Mouse (Mus musculus): ENCODE data around the gene Katnal1. TPM values are rescaled to one million over a fixed set of nuclear protein-coding genes. Genes with fewer than 3 reads are reported as not detected.
A peak's percentile ranks its signal among the peaks of the same experiment; 100 is the strongest.

The Katnal1 gene
- 6.7 and 7.4 TPM in 2 replicates for polyA plus RNA-seq (2015; fragmentation: Nextera tagmentation; extraction: Ambion mirVana)

DNA sequence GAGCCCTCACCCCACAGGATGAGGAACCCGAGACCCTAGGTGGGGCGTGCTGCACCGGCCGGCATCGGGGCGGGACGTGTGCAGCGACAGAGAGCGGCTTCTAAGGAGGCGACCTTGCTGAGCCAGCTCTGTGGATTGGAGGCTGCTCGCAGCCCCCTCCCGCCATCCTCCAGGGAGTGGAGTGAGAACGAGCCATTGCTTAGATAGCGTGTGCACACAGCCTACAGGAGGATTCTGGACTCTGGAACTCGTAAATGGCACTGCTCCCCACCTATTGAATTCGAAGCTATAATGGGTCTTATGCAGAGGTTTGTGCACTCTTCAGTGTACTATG is at the start of gene Katnal1:
Gene Katnal1 (minus strand): TSS at position 205 of the 334 bp plus-strand sequence.
- H3K36me3 ChIP-seq (ENCODE audit: control insufficient read depth, insufficient read depth) = no peaks in the 10 kb centered on the region
- 2% methylated on average over 16 of the region's 16 CpGs for WGBS (ENCODE audit: insufficient replicate concordance)
- ATAC-seq (ENCODE audit: low read depth) = peak; percentile 4
- no peaks in the 10 kb centered on the region for H3K27me3 ChIP-seq (ENCODE audit: control insufficient read depth, insufficient read depth, low read depth, low read length)
- peaks cover 32% of the 10 kb centered on the region for H3K4me1 ChIP-seq (ENCODE audit: control insufficient read depth, low read depth, low read length)
- H3K9me3 ChIP-seq (replicated peaks; ENCODE audit: control insufficient read depth, low read length) = no peaks in the 10 kb centered on the region
- H3K4me3 ChIP-seq (ENCODE audit: low read depth, low read length) = peak within 1 kb of the TSS; percentile 74
- H3K4me2 ChIP-seq (ENCODE audit: low read depth, low read length) = peak within 1 kb of the TSS; percentile 86
- H3K27ac ChIP-seq (ENCODE audit: low read length) = peak within 1 kb of the TSS; percentile 92
- peak within 1 kb of the TSS; percentile 78 for H3K9ac ChIP-seq (ENCODE audit: low read depth, low read length)

DNA sequence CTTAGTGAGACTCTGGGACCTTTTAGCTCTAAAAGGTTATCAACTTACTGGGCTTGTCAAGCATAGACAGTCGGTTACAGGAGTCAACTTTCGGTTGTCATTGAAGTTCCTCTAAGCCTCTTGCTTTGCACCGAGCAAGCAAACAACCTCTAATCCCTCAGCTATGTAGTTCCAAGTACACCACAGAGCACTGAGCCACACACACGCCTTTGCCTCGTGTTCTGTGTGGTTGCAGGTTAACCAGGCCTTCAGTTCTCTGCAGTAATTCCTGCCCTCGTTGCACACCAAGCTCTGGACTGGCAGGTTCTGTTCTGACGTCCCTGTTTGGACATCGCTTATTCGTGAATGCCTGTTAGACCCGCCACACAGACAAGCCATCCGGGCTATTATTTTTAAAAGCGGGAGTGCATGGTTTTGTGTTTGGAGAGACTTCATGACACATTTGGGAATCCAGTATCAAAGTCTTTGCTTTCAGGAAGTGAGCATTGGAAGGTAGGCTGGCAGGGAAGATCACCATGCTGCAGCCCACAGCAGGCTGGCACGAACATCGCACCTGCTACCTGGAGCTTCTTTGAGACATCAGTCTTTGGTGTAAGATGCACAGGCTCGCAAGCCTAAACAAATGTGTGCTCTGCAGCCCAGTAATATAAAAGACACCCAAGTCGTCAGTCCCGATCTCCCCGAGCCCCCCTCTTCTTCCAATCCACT is 49.5 kb upstream of the Katnal1 start:
- Histone ChIP-seq H3K4me2 (ENCODE audit: low read depth, low read length) (no peak overlapping the region), H3K36me3 (ENCODE audit: control insufficient read depth, insufficient read depth) (no peaks in the 10 kb centered on the region), H3K9ac (ENCODE audit: low read depth, low read length) (no peak overlapping the region)

DNA sequence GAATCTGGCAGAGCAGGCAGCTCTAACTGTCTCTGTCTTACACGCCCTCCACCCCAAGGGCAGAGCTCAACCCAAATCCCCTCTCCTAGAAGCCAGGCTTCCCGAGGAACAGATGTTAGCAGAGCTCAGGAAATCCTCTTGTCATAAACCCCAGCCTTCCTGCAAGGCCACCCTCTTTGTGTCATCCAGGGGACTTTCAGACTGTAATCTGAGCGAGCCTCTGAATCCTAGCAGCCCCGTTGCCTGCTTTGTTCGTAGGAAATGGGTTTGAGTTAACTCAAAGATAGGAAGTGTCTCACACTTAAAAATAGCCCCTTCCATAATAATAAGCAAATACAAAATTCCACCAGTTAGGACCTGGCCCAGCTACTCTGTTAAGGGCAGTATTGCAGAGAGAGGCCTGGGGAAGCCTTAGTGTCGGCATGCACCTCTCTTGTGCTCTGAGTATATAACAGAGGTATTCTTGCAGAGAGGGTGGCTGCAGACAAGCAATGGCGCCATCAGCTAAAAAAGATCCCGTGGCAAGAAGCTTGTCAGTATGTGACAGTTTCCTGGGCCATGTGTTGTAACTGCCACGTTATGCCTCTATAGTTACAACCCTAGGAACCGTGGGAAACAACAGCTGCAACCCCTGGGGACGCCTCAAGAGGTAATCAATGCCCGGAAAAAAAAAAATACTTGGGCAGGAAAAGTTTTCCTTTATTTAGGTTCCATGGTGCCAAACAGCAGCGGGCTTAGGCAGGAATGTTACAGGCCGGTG is 48.8 kb upstream of the Katnal1 start:
- H3K27ac ChIP-seq (ENCODE audit: low read length) = peak overlapping the region; percentile 68
- H3K9me3 ChIP-seq (replicated peaks; ENCODE audit: control insufficient read depth, low read length) = no peaks in the 10 kb centered on the region
- H3K4me1 ChIP-seq (ENCODE audit: control insufficient read depth, low read depth, low read length) = peaks cover 11% of the 10 kb centered on the region
- no peaks in the 10 kb centered on the region for H3K27me3 ChIP-seq (ENCODE audit: control insufficient read depth, insufficient read depth, low read depth, low read length)
- H3K4me2 ChIP-seq (ENCODE audit: low read depth, low read length) = no peak overlapping the region
- peak; percentile 9; the same call in 1 of the 2 replicates for ATAC-seq (ENCODE audit: low read depth)
- no peaks in the 10 kb centered on the region for H3K36me3 ChIP-seq (ENCODE audit: control insufficient read depth, insufficient read depth)
- WGBS (ENCODE audit: insufficient replicate concordance) = 16% methylated on average over 14 of the region's 14 CpGs
- H3K9ac ChIP-seq (ENCODE audit: low read depth, low read length) = no peak overlapping the region
- H3K4me3 ChIP-seq (ENCODE audit: low read depth, low read length) = no peak overlapping the region

More for the DNA sequence above, 49.5 kb upstream of the Katnal1 start:
- 45% methylated on average over 18 of the region's 18 CpGs for WGBS (ENCODE audit: insufficient replicate concordance)
- H3K9me3 ChIP-seq (replicated peaks; ENCODE audit: control insufficient read depth, low read length) = 0 out of 2 replicates have a peak, but pooled peaks cover under 1% of the 10 kb centered on the region
- no peaks in the 10 kb centered on the region for H3K27me3 ChIP-seq (ENCODE audit: control insufficient read depth, insufficient read depth, low read depth, low read length)
- peaks cover 11% of the 10 kb centered on the region for H3K4me1 ChIP-seq (ENCODE audit: control insufficient read depth, low read depth, low read length)
- peak; percentile 84 for ATAC-seq (ENCODE audit: low read depth)
- no peak overlapping the region for H3K4me3 ChIP-seq (ENCODE audit: low read depth, low read length)
- peak overlapping the region; percentile 68 for H3K27ac ChIP-seq (ENCODE audit: low read length)

DNA sequence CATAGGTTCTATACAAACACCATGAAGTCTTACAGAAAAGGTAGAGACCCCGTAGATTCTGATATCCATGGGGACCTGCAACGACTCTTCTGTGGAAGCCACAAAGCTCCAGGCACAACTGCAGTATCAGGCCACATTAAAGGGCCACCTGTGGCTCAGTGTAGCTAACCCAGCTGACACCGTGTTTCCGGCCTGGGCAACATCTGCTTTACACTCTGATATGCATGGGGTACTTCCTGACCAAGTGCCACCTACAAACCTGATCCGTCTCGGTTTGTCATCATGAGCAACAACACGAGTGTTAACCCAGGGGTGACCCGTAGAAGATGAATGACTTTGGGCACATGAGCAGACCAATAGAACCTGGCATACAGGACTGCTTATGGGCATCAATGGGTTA is 47.8 kb upstream of the Katnal1 start:
- Histone ChIP-seq H3K9ac (ENCODE audit: low read depth, low read length) (no peak overlapping the region), H3K4me2 (ENCODE audit: low read depth, low read length) (no peak overlapping the region), H3K4me3 (ENCODE audit: low read depth, low read length) (no peak overlapping the region), H3K4me1 (ENCODE audit: control insufficient read depth, low read depth, low read length) (peaks cover 11% of the 10 kb centered on the region), H3K36me3 (ENCODE audit: control insufficient read depth, insufficient read depth) (no peaks in the 10 kb centered on the region), H3K9me3 (replicated peaks; ENCODE audit: control insufficient read depth, low read length) (no peaks in the 10 kb centered on the region), H3K27ac (ENCODE audit: low read length) (no peak overlapping the region), H3K27me3 (ENCODE audit: control insufficient read depth, insufficient read depth, low read depth, low read length) (no peaks in the 10 kb centered on the region)
- no peak for ATAC-seq (ENCODE audit: low read depth)
- 60% methylated on average over 8 of the region's 8 CpGs for WGBS (ENCODE audit: insufficient replicate concordance)

DNA sequence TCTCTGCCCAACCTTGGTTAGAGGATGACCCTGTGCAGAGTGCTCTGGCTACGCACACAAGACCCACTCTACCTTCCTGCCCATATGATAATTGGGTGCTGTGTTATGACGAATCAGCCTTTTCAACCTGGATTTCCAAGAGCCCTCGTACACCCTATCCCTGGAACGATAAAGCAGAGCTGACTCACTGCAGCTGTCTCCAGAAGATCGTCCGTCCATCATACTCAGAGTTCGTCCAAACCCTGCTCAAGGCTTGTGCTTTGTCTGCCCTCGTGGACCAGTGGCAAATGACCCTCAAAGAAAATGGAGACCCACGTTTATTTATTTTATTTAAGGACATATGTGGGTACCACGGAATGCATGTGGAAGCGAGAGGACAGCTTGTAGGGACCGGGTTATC is 45.9 kb upstream of the Katnal1 start:
- Histone ChIP-seq H3K9me3 (replicated peaks; ENCODE audit: control insufficient read depth, low read length) (no peaks in the 10 kb centered on the region), H3K27ac (ENCODE audit: low read length) (no peak overlapping the region), H3K4me3 (ENCODE audit: low read depth, low read length) (no peak overlapping the region), H3K4me1 (ENCODE audit: control insufficient read depth, low read depth, low read length) (peaks cover 11% of the 10 kb centered on the region), H3K4me2 (ENCODE audit: low read depth, low read length) (no peak overlapping the region), H3K36me3 (ENCODE audit: control insufficient read depth, insufficient read depth) (no peaks in the 10 kb centered on the region), H3K9ac (ENCODE audit: low read depth, low read length) (no peak overlapping the region), H3K27me3 (ENCODE audit: control insufficient read depth, insufficient read depth, low read depth, low read length) (no peaks in the 10 kb centered on the region)
- WGBS (ENCODE audit: insufficient replicate concordance) = 77% methylated on average over 12 of the region's 12 CpGs
- ATAC-seq (ENCODE audit: low read depth) = no peak

DNA sequence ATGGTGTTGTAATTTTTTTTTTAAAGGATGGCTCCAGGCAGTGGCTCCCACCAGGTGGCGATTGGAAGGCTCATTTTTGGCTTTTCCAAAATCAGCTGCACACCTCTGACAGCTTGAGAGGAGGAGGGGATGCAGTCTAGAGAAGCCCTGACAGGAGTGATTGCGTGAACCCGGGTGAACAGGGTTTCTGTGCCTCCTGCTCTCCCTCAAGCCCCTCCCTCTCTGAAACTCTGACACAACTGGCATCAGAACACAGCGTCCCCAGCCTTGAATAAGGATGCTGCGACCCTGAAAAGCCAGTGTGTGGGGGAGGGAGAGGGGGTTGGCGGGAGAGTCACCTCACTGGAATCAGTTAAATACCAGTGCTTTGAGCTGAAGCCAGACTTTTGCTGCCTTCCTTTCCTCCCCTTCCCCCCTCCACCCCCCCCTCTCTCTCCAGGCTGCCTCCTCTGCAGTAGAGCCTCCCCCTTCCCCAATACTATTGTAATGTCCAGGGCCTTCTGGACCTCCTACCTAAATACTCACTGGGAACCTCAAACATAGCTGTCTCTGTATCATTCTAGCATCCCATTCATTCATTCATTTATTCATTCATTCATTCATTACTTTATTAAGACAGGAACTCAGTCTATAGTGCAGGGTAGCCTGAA is 44.0 kb upstream of the Katnal1 start:
- H3K9me3 ChIP-seq (replicated peaks; ENCODE audit: control insufficient read depth, low read length) = no peaks in the 10 kb centered on the region
- no peak overlapping the region for H3K4me3 ChIP-seq (ENCODE audit: low read depth, low read length)
- H3K27me3 ChIP-seq (ENCODE audit: control insufficient read depth, insufficient read depth, low read depth, low read length) = no peaks in the 10 kb centered on the region
- peaks cover 15% of the 10 kb centered on the region for H3K4me1 ChIP-seq (ENCODE audit: control insufficient read depth, low read depth, low read length)
- no peak overlapping the region for H3K27ac ChIP-seq (ENCODE audit: low read length)
- H3K36me3 ChIP-seq (ENCODE audit: control insufficient read depth, insufficient read depth) = no peaks in the 10 kb centered on the region
- no peak overlapping the region for H3K4me2 ChIP-seq (ENCODE audit: low read depth, low read length)
- no peak for ATAC-seq (ENCODE audit: low read depth)
- WGBS (ENCODE audit: insufficient replicate concordance) = 30% methylated on average over 6 of the region's 6 CpGs
- H3K9ac ChIP-seq (ENCODE audit: low read depth, low read length) = no peak overlapping the region

DNA sequence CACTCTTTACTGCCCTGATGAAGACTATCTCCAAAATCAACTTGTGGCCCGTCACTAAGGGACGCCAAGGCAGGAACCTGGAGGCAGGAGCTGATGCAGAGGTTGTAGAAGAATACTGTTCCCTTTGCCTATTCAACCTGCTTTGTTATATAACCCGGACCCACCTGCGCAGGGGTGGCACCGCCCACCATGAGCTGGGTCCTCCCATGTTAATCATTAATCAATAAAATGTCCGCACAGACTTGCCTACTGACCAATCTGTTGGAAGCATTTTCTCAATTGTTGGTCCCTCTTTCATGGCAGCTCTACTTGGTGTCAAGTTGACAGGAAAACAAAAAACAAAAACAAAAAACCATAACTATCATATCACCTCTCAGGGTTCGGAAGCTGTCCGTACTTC is 43.0 kb upstream of the Katnal1 start:
- H3K4me3 ChIP-seq (ENCODE audit: low read depth, low read length) = no peak overlapping the region
- H3K9ac ChIP-seq (ENCODE audit: low read depth, low read length) = no peak overlapping the region
- peaks cover 13% of the 10 kb centered on the region for H3K4me1 ChIP-seq (ENCODE audit: control insufficient read depth, low read depth, low read length)
- H3K27me3 ChIP-seq (ENCODE audit: control insufficient read depth, insufficient read depth, low read depth, low read length) = no peaks in the 10 kb centered on the region
- no peak for ATAC-seq (ENCODE audit: low read depth)
- H3K9me3 ChIP-seq (replicated peaks; ENCODE audit: control insufficient read depth, low read length) = no peaks in the 10 kb centered on the region
- 75% methylated on average over 8 of the region's 8 CpGs for WGBS (ENCODE audit: insufficient replicate concordance)
- H3K4me2 ChIP-seq (ENCODE audit: low read depth, low read length) = no peak overlapping the region
- no peak overlapping the region for H3K27ac ChIP-seq (ENCODE audit: low read length)
- no peaks in the 10 kb centered on the region for H3K36me3 ChIP-seq (ENCODE audit: control insufficient read depth, insufficient read depth)

DNA sequence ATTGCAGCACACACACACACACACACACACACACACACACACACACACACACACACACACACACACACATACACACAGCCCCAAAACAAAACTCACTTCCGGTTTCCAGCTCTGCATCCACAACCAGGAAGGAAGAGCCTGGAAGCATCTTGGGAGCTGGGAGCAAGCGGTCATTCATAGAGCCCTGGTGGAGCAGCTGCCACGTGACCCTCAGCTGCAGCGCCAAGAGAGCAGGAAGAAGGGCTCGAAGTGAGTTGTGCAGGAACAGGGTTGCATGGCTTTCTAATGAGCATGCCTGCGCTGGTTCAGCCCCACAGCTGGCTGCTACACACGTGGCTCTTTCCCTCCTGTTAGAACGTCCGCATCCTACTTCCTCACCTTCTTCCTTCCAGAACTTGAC is 40.5 kb upstream of the Katnal1 start:
- Histone ChIP-seq H3K27ac (ENCODE audit: low read length) (no peak overlapping the region), H3K4me2 (ENCODE audit: low read depth, low read length) (no peak overlapping the region), H3K27me3 (ENCODE audit: control insufficient read depth, insufficient read depth, low read depth, low read length) (no peaks in the 10 kb centered on the region), H3K4me3 (ENCODE audit: low read depth, low read length) (no peak overlapping the region), H3K9ac (ENCODE audit: low read depth, low read length) (no peak overlapping the region), H3K9me3 (replicated peaks; ENCODE audit: control insufficient read depth, low read length) (no peaks in the 10 kb centered on the region), H3K4me1 (ENCODE audit: control insufficient read depth, low read depth, low read length) (peaks cover 33% of the 10 kb centered on the region), H3K36me3 (ENCODE audit: control insufficient read depth, insufficient read depth) (no peaks in the 10 kb centered on the region)
- no peak for ATAC-seq (ENCODE audit: low read depth)
- 38% methylated on average over 9 of the region's 9 CpGs for WGBS (ENCODE audit: insufficient replicate concordance)

Measured in liver, embryonic 16.5 days (tissue).